Mouse (Mus musculus) lung, adult 2 months (tissue): ENCODE measurements around the gene Cdc5l.

Experiments used
- CTCF ChIP-seq: fragments of 200-500 bp; IDR thresholded peaks from 2 replicates; pipeline ENCODE4 v1.5.1; 2011; ENCODE audit warnings: mild to moderate bottlenecking, low read length, control low read depth; ENCODE audit not compliant: insufficient read depth
- POLR2A ChIP-seq: fragments of 200-500 bp; IDR thresholded peaks from 2 replicates; pipeline ENCODE4 v1.6.1; 2011; ENCODE audit warnings: low read depth, mild to moderate bottlenecking, control low read depth, low read length, borderline replicate concordance; ENCODE audit errors: extremely low read depth

GRCm38 (mm10) chr17:45478234-45478825 is 44.8 kb upstream of the Cdc5l start:
- no peak for TF ChIP-seq POLR2A
- peak; percentile 99 for TF ChIP-seq CTCF
